9 mouse cellular contexts compared by ENCODE assay signal in genomic region chr2:116838538-116839197, GRCm38 (mm10). TPM values are rescaled to one million over a fixed set of nuclear protein-coding genes. Genes with fewer than 3 reads are reported as not detected.
DNase-seq lines count a peak whose midpoint lies in the region; ATAC-seq and TF ChIP-seq lines count a peak whose summit lies in the region.
"Had no signal": no experiment of that assay in that cellular context is flagged by ENCODE, and none has a peak within 500 bp of the region (broad histone marks: within the 10 kb centered on the region; RNA-seq: fewer than 3 reads in every experiment).

No protein-coding gene starts in this region.

- peak; percentile 19 to 28 for DNase-seq in left cerebral cortex, adult 2 months (ENCODE audit: extremely low spot score in 1 of 2, low spot score in 2 of 2)
- DNase-seq in left cerebral cortex, adult 8-10 months (ENCODE audit: low spot score in 2 of 2), result no peak
- peak; percentile 52 for DNase-seq in adrenal gland, postnatal 14 days
- peak; percentile 7 for DNase-seq in kidney, adult 11 months
- DNase-seq in lung, embryonic 14.5 days, result peak; percentile 88
- DNase-seq in retina, postnatal 7 days (ENCODE audit: low read depth, low spot score), result peak; percentile 39

- H3K36me3 ChIP-seq in forebrain, embryonic 16.5 days (ENCODE audit: control insufficient read depth, insufficient read depth), result no peaks in the 10 kb centered on the region
- no peaks in the 10 kb centered on the region for H3K36me3 ChIP-seq in lung, embryonic 14.5 days (ENCODE audit: insufficient read depth)
- H3K36me3 ChIP-seq: limb, embryonic 15.5 days had no signal

- H3K4me3 ChIP-seq in left cerebral cortex, adult 2 months, result no peak overlapping the region
- H3K4me3 ChIP-seq in forebrain, embryonic 16.5 days (replicated peaks; ENCODE audit: low read length), result no peak overlapping the region
- no peak overlapping the region for H3K4me3 ChIP-seq in lung, embryonic 14.5 days (ENCODE audit: low read depth, low read length)
- H3K4me3 ChIP-seq: limb, embryonic 15.5 days had no signal

- H3K9me3 ChIP-seq in forebrain, embryonic 16.5 days (ENCODE audit: control insufficient read depth, low read length), result no peaks in the 10 kb centered on the region
- H3K9me3 ChIP-seq in lung, embryonic 14.5 days (ENCODE audit: low read depth, low read length), result no peaks in the 10 kb centered on the region
- H3K9me3 ChIP-seq: limb, embryonic 15.5 days had no signal

- H3K4me2 ChIP-seq in forebrain, embryonic 16.5 days (ENCODE audit: low read length), result no peak overlapping the region
- H3K4me2 ChIP-seq in lung, embryonic 14.5 days, result 0 out of 2 replicates have a peak overlapping the region, but pooled peaks have one; percentile 4
- H3K4me2 ChIP-seq: limb, embryonic 15.5 days had no signal

- 0 out of 2 replicates have a peak, but pooled peaks cover 3% of the 10 kb centered on the region for H3K4me1 ChIP-seq in forebrain, embryonic 16.5 days (replicated peaks; ENCODE audit: control insufficient read depth, insufficient read depth, low read length)
- H3K4me1 ChIP-seq in lung, embryonic 14.5 days (ENCODE audit: insufficient read depth), result no peaks in the 10 kb centered on the region
- H3K4me1 ChIP-seq: limb, embryonic 15.5 days had no signal

- peak; percentile 78 for TF ChIP-seq CTCF in left cerebral cortex, adult 2 months (IDR thresholded peaks at IDR 0.05)
- TF ChIP-seq CTCF in lung, embryonic 14.5 days (IDR thresholded peaks at IDR 0.05; ENCODE audit: low read depth), result peak; percentile 76

- ATAC-seq in forebrain, embryonic 16.5 days, result peak; percentile 85
- ATAC-seq in lung, embryonic 14.5 days (ENCODE audit: insufficient read depth), result peak; percentile 68; the same call in 1 of the 2 replicates
- no peak for ATAC-seq in megakaryocyte, adult 5-6 weeks (ENCODE audit: poor library complexity, severe bottlenecking)

- intact Hi-C loops in left cerebral cortex, adult 2 months (cut with DNase I), result no loop called here

- H3K9ac ChIP-seq in forebrain, embryonic 16.5 days (replicated peaks; ENCODE audit: low read depth, low read length), result no peak overlapping the region
- H3K9ac ChIP-seq in lung, embryonic 14.5 days, result no peak overlapping the region
- H3K9ac ChIP-seq: limb, embryonic 15.5 days had no signal

- WGBS in forebrain, embryonic 16.5 days, result 26% methylated on average over 8 of the region's 8 CpGs
- 42% methylated on average over 8 of the region's 8 CpGs for WGBS in lung, embryonic 14.5 days

- H3K27ac ChIP-seq in left cerebral cortex, adult 2 months, result no peak overlapping the region
- no peak overlapping the region for H3K27ac ChIP-seq in forebrain, embryonic 16.5 days (ENCODE audit: low read length)
- no peak overlapping the region for H3K27ac ChIP-seq in lung, embryonic 14.5 days (ENCODE audit: low read depth)
- H3K27ac ChIP-seq: limb, embryonic 15.5 days had no signal

- H3K27me3 ChIP-seq in forebrain, embryonic 16.5 days (replicated peaks; ENCODE audit: control insufficient read depth, insufficient read depth, low read length), result no peaks in the 10 kb centered on the region
- no peaks in the 10 kb centered on the region for H3K27me3 ChIP-seq in lung, embryonic 14.5 days (ENCODE audit: insufficient read depth, low read length)
- H3K27me3 ChIP-seq: limb, embryonic 15.5 days had no signal

RNA-seq across cellular contexts. Expression of gene Tmco5, which starts 39.8 kb away (rescaled TPM):
- 1 to 10 TPM; 4.1 to 4.2 TPM for total RNA-seq in left cerebral cortex, adult 2 months (2021)
- 1 to 10 TPM in 3 of 4 experiments, under 1 TPM in 1; 0.44 to 2.9 (median 1.6) TPM for total RNA-seq in left cerebral cortex, adult 8-10 months (2022)
- not detected in 2 replicates for total RNA-seq in adrenal gland, postnatal 14 days (2021)
- not detected in 2 replicates for polyA plus RNA-seq in forebrain, embryonic 16.5 days (2015; fragmentation: Nextera tagmentation; extraction: Ambion mirVana)
- not detected in 2 replicates for polyA plus RNA-seq in lung, embryonic 14.5 days (2014; fragmentation: Nextera tagmentation; extraction: Ambion mirVana)
- total RNA-seq in megakaryocyte, adult 5-6 weeks (2015), result not detected in 2 replicates
- not detected in 2 replicates for total RNA-seq in megakaryocyte, adult 5-6 weeks (2017)
- polyA plus RNA-seq: limb, embryonic 15.5 days had no signal

Comparison
In these comparisons a context has a peak if more than half of its experiments do, and no peak if none do; other contexts are left out.
1. DNase-seq: peak in left cerebral cortex, adult 2 months (2 of 2), adrenal gland, postnatal 14 days (single experiment), kidney, adult 11 months (single experiment), lung, embryonic 14.5 days (single experiment) and retina, postnatal 7 days (single experiment); none in left cerebral cortex, adult 8-10 months (0 of 2).